Mouse (Mus musculus): Measurements from ENCODE around the gene P2ry12. TPM values are rescaled to one million over a fixed set of nuclear protein-coding genes. Genes with fewer than 3 reads are reported as not detected.

P2ry12 gene
- total and polyA plus RNA-seq, 2 experiments: 1.7 to 2.3 TPM

GRCm38 (mm10) chr3:59277502-59278253 is 15.0 kb upstream of the P2ry12 start:
- no peak overlapping the region for H3K9ac ChIP-seq (ENCODE audit: low read depth, low read length)
- no peak for DNase-seq (ENCODE audit: extremely low read depth, low read depth, low spot score)

GRCm38 (mm10) chr3:59270811-59271210 is 8.1 kb upstream of the P2ry12 start:
- Histone ChIP-seq H3K27ac (replicated peaks; ENCODE audit: insufficient read depth, low read depth, low read length) (no peak overlapping the region), H3K36me3 (ENCODE audit: control insufficient read depth, insufficient read depth, low read length) (no peaks in the 10 kb centered on the region), H3K27me3 (ENCODE audit: control insufficient read depth, insufficient read depth, low read length) (no peaks in the 10 kb centered on the region), H3K4me1 (ENCODE audit: control insufficient read depth, insufficient read depth, low read length) (no peaks in the 10 kb centered on the region), H3K4me3 (ENCODE audit: insufficient read depth, low read depth, low read length) (no peak overlapping the region), H3K79me2 (ENCODE audit: control insufficient read depth, insufficient read depth, low read length) (no peaks in the 10 kb centered on the region), H3K9ac (ENCODE audit: low read depth, low read length) (no peak overlapping the region)
- 93% methylated on average over 6 of the region's 6 CpGs for WGBS
- TF ChIP-seq CTCF (IDR thresholded peaks at IDR 0.05; ENCODE audit: low read depth, low read length): no peak
- TF ChIP-seq POLR2A (IDR thresholded peaks at IDR 0.05; ENCODE audit: extremely low read depth, insufficient read depth, low read length): no peak
- DNase-seq (ENCODE audit: extremely low read depth, low read depth, low spot score): no peak

More at GRCm38 (mm10) chr3:59277502-59278253, 15.0 kb upstream of the P2ry12 start:
- Histone ChIP-seq H3K27ac (replicated peaks; ENCODE audit: insufficient read depth, low read depth, low read length) (no peak overlapping the region), H3K36me3 (ENCODE audit: control insufficient read depth, insufficient read depth, low read length) (no peaks in the 10 kb centered on the region), H3K79me2 (ENCODE audit: control insufficient read depth, insufficient read depth, low read length) (no peaks in the 10 kb centered on the region), H3K4me1 (ENCODE audit: control insufficient read depth, insufficient read depth, low read length) (no peaks in the 10 kb centered on the region), H3K27me3 (ENCODE audit: control insufficient read depth, insufficient read depth, low read length) (no peaks in the 10 kb centered on the region), H3K4me3 (ENCODE audit: insufficient read depth, low read depth, low read length) (no peak overlapping the region)
- TF ChIP-seq CTCF (IDR thresholded peaks at IDR 0.05; ENCODE audit: low read depth, low read length) (no peak), POLR2A (IDR thresholded peaks at IDR 0.05; ENCODE audit: extremely low read depth, insufficient read depth, low read length) (no peak)
- WGBS: 78% methylated on average over 3 of the region's 3 CpGs

- H3K27ac ChIP-seq (replicated peaks; ENCODE audit: insufficient read depth, low read depth, low read length): no peak overlapping the region
- no peaks in the 10 kb centered on the region for H3K4me1 ChIP-seq (ENCODE audit: control insufficient read depth, insufficient read depth, low read length)
- 81% methylated on average over 3 of the region's 3 CpGs for WGBS
- TF ChIP-seq CTCF (IDR thresholded peaks at IDR 0.05; ENCODE audit: low read depth, low read length) (no peak), POLR2A (IDR thresholded peaks at IDR 0.05; ENCODE audit: extremely low read depth, insufficient read depth, low read length) (no peak)
- H3K27me3 ChIP-seq (ENCODE audit: control insufficient read depth, insufficient read depth, low read length): no peaks in the 10 kb centered on the region
- no peaks in the 10 kb centered on the region for H3K36me3 ChIP-seq (ENCODE audit: control insufficient read depth, insufficient read depth, low read length)
- no peak overlapping the region for H3K4me3 ChIP-seq (ENCODE audit: insufficient read depth, low read depth, low read length)
- DNase-seq (ENCODE audit: extremely low read depth, low read depth, low spot score): peak; percentile 14
- no peak overlapping the region for H3K9ac ChIP-seq (ENCODE audit: low read depth, low read length)
- H3K79me2 ChIP-seq (ENCODE audit: control insufficient read depth, insufficient read depth, low read length): no peaks in the 10 kb centered on the region
Observed at GRCm38 (mm10) chr3:59263988-59264387, 1.3 kb upstream of the P2ry12 start.

- Histone ChIP-seq H3K9ac (ENCODE audit: low read depth, low read length) (no peak overlapping the region), H3K27me3 (ENCODE audit: control insufficient read depth, insufficient read depth, low read length) (no peaks in the 10 kb centered on the region), H3K79me2 (ENCODE audit: control insufficient read depth, insufficient read depth, low read length) (no peaks in the 10 kb centered on the region), H3K27ac (replicated peaks; ENCODE audit: insufficient read depth, low read depth, low read length) (no peak overlapping the region), H3K4me3 (ENCODE audit: insufficient read depth, low read depth, low read length) (no peak overlapping the region), H3K4me1 (ENCODE audit: control insufficient read depth, insufficient read depth, low read length) (no peaks in the 10 kb centered on the region), H3K36me3 (ENCODE audit: control insufficient read depth, insufficient read depth, low read length) (no peaks in the 10 kb centered on the region)
- TF ChIP-seq CTCF (IDR thresholded peaks at IDR 0.05; ENCODE audit: low read depth, low read length) (no peak), POLR2A (IDR thresholded peaks at IDR 0.05; ENCODE audit: extremely low read depth, insufficient read depth, low read length) (no peak)
- no peak for DNase-seq (ENCODE audit: extremely low read depth, low read depth, low spot score)
- 91% methylated on average over 2 of the region's 2 CpGs for WGBS
Observed at GRCm38 (mm10) chr3:59263417-59263816, 746 bp upstream of the P2ry12 start.

- Histone ChIP-seq H3K4me3 (ENCODE audit: insufficient read depth, low read depth, low read length) (peak overlapping the region; percentile 20; the same call in 1 of the 2 replicates), H3K27ac (replicated peaks; ENCODE audit: insufficient read depth, low read depth, low read length) (no peak overlapping the region), H3K4me1 (ENCODE audit: control insufficient read depth, insufficient read depth, low read length) (no peaks in the 10 kb centered on the region), H3K36me3 (ENCODE audit: control insufficient read depth, insufficient read depth, low read length) (no peaks in the 10 kb centered on the region), H3K9ac (ENCODE audit: low read depth, low read length) (no peak overlapping the region), H3K79me2 (ENCODE audit: control insufficient read depth, insufficient read depth, low read length) (no peaks in the 10 kb centered on the region), H3K27me3 (ENCODE audit: control insufficient read depth, insufficient read depth, low read length) (no peaks in the 10 kb centered on the region)
- no peak for DNase-seq (ENCODE audit: extremely low read depth, low read depth, low spot score)
- 71% methylated on average over 9 of the region's 9 CpGs for WGBS
- TF ChIP-seq CTCF (IDR thresholded peaks at IDR 0.05; ENCODE audit: low read depth, low read length) (no peak), POLR2A (IDR thresholded peaks at IDR 0.05; ENCODE audit: extremely low read depth, insufficient read depth, low read length) (no peak)
Observed at GRCm38 (mm10) chr3:59261709-59262472, 780 bp downstream of the P2ry12 start.
